Mouse (Mus musculus): Measurements from ENCODE around the gene S1pr2. TPM values are rescaled to one million over a fixed set of nuclear protein-coding genes. Genes with fewer than 3 reads are reported as not detected.

Gene S1pr2
- polyA plus RNA-seq, 1 experiment from 2014 or later, result 7.4 TPM

DNA sequence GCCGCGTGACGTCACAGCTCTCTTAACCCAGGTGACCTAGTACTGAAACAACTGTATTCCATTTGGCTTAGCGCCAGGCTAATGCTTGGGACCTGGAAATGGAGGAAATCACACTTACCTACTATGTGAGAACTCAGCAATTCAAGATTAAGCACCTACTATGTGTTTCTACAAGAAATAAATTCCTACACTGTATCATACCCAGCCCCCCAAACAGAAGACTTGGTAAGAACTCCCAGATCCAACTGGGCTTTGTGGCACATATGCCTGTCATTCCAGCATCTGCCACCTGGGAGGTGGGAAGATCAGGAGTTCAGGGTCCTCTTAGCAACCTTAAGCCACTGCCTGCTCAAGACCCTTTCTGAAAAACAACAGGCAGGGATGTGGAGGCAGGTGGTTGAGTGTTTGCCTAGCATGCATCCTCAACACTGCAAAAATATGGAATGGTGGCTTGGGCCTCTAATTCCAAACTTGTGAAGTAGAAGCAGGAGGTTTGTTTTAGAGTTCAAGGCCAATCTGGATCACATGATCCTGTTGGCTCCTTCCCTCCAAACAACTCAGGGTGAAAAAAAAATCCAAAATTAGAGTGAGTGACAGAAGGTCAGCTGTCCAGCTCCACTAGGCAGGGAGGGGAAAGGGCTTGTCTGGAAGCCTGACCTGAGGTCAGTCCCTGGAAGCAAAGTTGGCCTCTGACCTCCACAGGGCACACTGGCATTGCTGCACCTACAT, 544 bp upstream of the S1pr2 start:
- no peaks in the 10 kb centered on the region for H3K9me3 ChIP-seq (ENCODE audit: control insufficient read depth, low read length)
- ATAC-seq (ENCODE audit: low read depth), result no peak
- peaks cover 19% of the 10 kb centered on the region for H3K4me1 ChIP-seq (ENCODE audit: control insufficient read depth, insufficient read depth, low read length)
- peak overlapping the region; percentile 96 for H3K4me2 ChIP-seq (ENCODE audit: low read depth, low read length)
- H3K27me3 ChIP-seq (ENCODE audit: control insufficient read depth, insufficient read depth, low read length), result no peaks in the 10 kb centered on the region
- 1% methylated on average over 4 of the region's 4 CpGs for WGBS
- H3K27ac ChIP-seq (ENCODE audit: low read depth, low read length), result no peak overlapping the region
- H3K36me3 ChIP-seq (ENCODE audit: control insufficient read depth, insufficient read depth, low read length), result no peaks in the 10 kb centered on the region
- peak overlapping the region; percentile 71 for H3K4me3 ChIP-seq (ENCODE audit: low read depth, low read length)
- H3K9ac ChIP-seq (replicated peaks; ENCODE audit: low read depth, low read length), result peak overlapping the region; percentile 76; the same call in 1 of the 2 replicates

DNA sequence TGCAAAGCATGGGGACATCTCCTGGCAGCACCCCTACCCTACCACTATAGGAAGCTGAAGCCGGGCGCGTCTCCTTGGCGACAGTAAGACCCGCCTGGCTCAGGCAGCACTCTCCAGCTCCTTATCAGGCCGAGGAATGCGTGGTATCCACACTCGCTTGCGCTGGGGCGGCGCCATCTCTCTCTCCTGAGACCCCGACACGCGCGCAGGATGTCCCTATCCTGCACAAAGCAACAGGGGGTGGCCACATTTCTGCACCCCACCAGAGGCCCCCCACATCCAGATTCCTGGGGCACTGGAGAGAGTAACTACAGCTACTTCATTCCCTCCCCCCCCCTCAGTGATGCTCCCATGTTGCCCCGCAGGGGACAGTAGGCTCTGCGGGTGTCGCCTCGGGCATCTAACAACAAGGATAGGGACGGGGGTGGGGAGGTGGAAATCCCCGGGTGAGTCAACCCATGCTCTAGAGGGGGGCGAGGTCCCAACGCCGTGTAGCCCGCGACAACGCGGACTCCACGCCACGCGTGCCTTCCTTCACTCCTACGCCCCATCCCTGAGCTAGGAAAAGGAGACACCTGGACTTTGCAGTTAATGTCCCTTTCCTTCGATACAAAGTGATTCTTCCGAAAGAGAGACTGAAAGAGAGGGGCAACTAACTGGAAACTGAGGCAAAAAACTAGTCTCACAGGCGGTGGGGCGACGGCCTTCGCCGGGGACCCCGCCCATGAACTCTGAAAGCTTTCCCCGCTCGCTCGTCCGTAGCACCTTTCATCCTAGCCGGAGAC, 958 bp downstream of the S1pr2 start:
- WGBS, result under 1% methylated on average over 45 of the region's 45 CpGs
- Histone ChIP-seq H3K27me3 (ENCODE audit: control insufficient read depth, insufficient read depth, low read length) (no peaks in the 10 kb centered on the region), H3K4me1 (ENCODE audit: control insufficient read depth, insufficient read depth, low read length) (peaks cover 19% of the 10 kb centered on the region), H3K4me3 (ENCODE audit: low read depth, low read length) (peak overlapping the region; percentile 71), H3K9me3 (ENCODE audit: control insufficient read depth, low read length) (no peaks in the 10 kb centered on the region), H3K4me2 (ENCODE audit: low read depth, low read length) (peak overlapping the region; percentile 96), H3K27ac (ENCODE audit: low read depth, low read length) (no peak overlapping the region), H3K36me3 (ENCODE audit: control insufficient read depth, insufficient read depth, low read length) (no peaks in the 10 kb centered on the region), H3K9ac (replicated peaks; ENCODE audit: low read depth, low read length) (peak overlapping the region; percentile 76)
- peak; percentile 32; the same call in 1 of the 2 replicates for ATAC-seq (ENCODE audit: low read depth)

DNA sequence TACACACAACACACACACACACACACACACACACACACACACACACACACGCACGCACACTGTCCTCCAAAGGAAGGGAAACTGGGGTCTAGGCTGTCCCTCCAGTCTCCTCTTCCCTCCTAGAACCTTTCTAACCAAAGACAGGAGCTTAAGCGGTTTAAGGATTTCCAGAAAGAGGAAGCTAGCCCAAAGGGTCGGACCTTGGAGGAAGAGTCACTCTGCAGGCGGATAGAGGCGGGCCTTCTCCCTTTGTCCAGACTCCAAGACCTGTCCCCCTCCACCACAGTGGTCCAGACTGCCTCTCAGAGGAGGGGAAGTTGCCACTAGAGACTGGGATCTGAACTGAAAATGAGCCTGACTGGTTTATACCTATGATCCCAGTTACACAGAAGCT, 2.9 kb downstream of the S1pr2 start:
- H3K9ac ChIP-seq (replicated peaks; ENCODE audit: low read depth, low read length), result no peak overlapping the region
- no peaks in the 10 kb centered on the region for H3K36me3 ChIP-seq (ENCODE audit: control insufficient read depth, insufficient read depth, low read length)
- H3K9me3 ChIP-seq (ENCODE audit: control insufficient read depth, low read length), result no peaks in the 10 kb centered on the region
- WGBS, result 56% methylated on average over 6 of the region's 6 CpGs
- H3K27ac ChIP-seq (ENCODE audit: low read depth, low read length), result no peak overlapping the region
- no peaks in the 10 kb centered on the region for H3K27me3 ChIP-seq (ENCODE audit: control insufficient read depth, insufficient read depth, low read length)
- ATAC-seq (ENCODE audit: low read depth), result no peak
- H3K4me3 ChIP-seq (ENCODE audit: low read depth, low read length), result no peak overlapping the region
- peaks cover 19% of the 10 kb centered on the region for H3K4me1 ChIP-seq (ENCODE audit: control insufficient read depth, insufficient read depth, low read length)
- no peak overlapping the region for H3K4me2 ChIP-seq (ENCODE audit: low read depth, low read length)

DNA sequence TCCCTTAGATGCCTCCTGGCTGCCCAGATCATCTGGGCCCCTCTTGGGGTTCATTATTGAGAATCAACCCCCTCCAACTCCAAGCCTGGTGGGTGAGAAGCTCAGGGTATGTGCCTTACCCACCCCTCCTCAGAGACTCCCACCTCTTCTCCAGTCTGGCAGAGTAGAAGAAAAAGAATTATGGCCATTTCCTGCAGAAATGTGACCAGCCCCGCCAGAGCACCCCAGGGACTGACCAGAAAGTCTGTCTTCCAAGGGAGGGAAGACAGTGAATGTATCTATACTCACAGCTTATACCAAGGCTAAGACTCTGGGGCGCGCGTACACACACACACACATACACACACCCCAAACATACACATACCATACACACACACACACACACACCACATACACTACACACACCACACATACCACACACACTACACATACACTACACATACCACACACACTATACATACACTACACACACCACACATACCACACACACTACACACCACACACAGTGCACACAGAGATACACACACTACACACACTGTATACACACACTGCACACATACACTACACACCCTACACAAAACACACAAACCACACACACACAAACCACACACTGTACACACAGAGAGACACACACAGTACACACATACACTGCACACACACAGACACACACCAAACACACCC, 3.4 kb downstream of the S1pr2 start:
- Histone ChIP-seq H3K27me3 (ENCODE audit: control insufficient read depth, insufficient read depth, low read length) (no peaks in the 10 kb centered on the region), H3K4me2 (ENCODE audit: low read depth, low read length) (no peak overlapping the region; the same call in 1 of the 2 replicates), H3K4me3 (ENCODE audit: low read depth, low read length) (no peak overlapping the region), H3K9ac (replicated peaks; ENCODE audit: low read depth, low read length) (0 out of 2 replicates have a peak overlapping the region, but pooled peaks have one; percentile 32), H3K9me3 (ENCODE audit: control insufficient read depth, low read length) (no peaks in the 10 kb centered on the region), H3K27ac (ENCODE audit: low read depth, low read length) (no peak overlapping the region), H3K4me1 (ENCODE audit: control insufficient read depth, insufficient read depth, low read length) (peaks cover 19% of the 10 kb centered on the region), H3K36me3 (ENCODE audit: control insufficient read depth, insufficient read depth, low read length) (no peaks in the 10 kb centered on the region)
- ATAC-seq (ENCODE audit: low read depth), result no peak
- WGBS, result 71% methylated on average over 4 of the region's 4 CpGs

DNA sequence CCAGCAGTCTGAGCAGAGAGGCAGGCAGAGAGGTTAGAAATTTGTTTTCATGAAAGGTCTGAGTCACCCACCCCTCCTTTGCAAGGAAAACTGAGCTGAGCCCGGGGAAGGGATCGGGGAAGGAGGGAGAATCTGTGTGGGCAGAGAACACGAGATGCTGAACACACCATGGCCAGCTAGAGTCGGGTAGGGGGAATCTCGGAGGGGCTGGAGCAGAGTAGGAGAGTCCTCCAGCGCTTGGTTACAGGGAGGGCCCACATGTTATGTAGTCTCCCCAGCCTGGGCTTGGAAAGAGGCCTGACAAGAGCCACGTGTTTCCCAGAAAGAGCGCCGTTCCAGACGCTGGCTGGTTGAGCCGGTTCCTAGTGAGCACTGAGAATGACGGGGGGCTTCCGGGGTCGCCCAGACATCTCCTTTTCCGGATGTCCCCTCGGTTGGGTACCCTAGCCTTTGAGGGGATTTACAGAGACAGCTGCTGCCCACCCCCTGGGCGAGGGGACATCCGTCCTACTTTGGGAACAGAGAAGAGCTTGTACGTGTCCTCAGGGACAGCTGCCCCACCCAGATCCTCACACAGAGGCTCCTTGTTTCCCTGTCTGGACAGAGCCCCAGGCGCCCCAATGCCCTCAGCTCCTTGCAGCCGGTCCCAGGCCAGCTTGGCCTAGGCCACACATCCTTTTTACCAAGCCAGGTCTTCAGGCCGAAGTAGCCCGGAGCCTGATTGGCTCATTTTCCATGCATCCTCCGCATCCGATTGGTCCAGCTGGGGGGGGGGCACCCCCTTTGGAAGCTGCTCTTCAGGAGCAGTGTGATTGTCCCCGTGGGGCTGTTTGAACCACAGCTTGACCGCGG, 4.2 kb downstream of the S1pr2 start:
- H3K4me1 ChIP-seq (ENCODE audit: control insufficient read depth, insufficient read depth, low read length), result peaks cover 19% of the 10 kb centered on the region
- 0 out of 2 replicates have a peak overlapping the region, but pooled peaks have one; percentile 32 for H3K9ac ChIP-seq (replicated peaks; ENCODE audit: low read depth, low read length)
- WGBS, result 38% methylated on average over 28 of the region's 28 CpGs
- H3K27ac ChIP-seq (ENCODE audit: low read depth, low read length), result peak overlapping the region; percentile 16; the same call in 1 of the 2 replicates
- no peaks in the 10 kb centered on the region for H3K27me3 ChIP-seq (ENCODE audit: control insufficient read depth, insufficient read depth, low read length)
- peak overlapping the region; percentile 31; the same call in 1 of the 2 replicates for H3K4me2 ChIP-seq (ENCODE audit: low read depth, low read length)
- ATAC-seq (ENCODE audit: low read depth), result peak; percentile 35
- H3K4me3 ChIP-seq (ENCODE audit: low read depth, low read length), result no peak overlapping the region
- no peaks in the 10 kb centered on the region for H3K9me3 ChIP-seq (ENCODE audit: control insufficient read depth, low read length)
- no peaks in the 10 kb centered on the region for H3K36me3 ChIP-seq (ENCODE audit: control insufficient read depth, insufficient read depth, low read length)

DNA sequence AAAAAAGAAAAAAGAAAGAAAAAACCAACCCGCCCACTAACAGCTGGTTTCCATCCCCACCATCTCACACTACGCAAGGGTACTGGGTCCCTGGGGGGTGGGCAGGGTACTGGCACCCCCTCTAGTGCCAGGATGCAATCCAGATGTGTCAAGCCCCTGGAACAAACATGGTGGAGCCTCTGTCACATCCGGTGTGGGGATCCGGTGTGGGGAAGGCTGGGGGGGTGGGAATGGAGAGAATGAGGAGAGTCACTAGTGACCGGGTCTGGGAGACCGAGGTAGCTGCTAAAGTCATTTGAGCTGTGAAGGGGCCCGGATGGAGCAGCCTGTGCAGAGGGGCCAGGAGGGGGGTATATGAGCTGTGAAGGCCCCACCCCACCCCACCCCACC, 4.8 kb downstream of the S1pr2 start:
- Histone ChIP-seq H3K27me3 (ENCODE audit: control insufficient read depth, insufficient read depth, low read length) (no peaks in the 10 kb centered on the region), H3K4me1 (ENCODE audit: control insufficient read depth, insufficient read depth, low read length) (peaks cover 19% of the 10 kb centered on the region), H3K36me3 (ENCODE audit: control insufficient read depth, insufficient read depth, low read length) (no peaks in the 10 kb centered on the region), H3K9me3 (ENCODE audit: control insufficient read depth, low read length) (no peaks in the 10 kb centered on the region), H3K4me2 (ENCODE audit: low read depth, low read length) (no peak overlapping the region), H3K9ac (replicated peaks; ENCODE audit: low read depth, low read length) (no peak overlapping the region), H3K4me3 (ENCODE audit: low read depth, low read length) (no peak overlapping the region), H3K27ac (ENCODE audit: low read depth, low read length) (no peak overlapping the region)
- ATAC-seq (ENCODE audit: low read depth), result no peak
- WGBS, result 71% methylated on average over 7 of the region's 7 CpGs

DNA sequence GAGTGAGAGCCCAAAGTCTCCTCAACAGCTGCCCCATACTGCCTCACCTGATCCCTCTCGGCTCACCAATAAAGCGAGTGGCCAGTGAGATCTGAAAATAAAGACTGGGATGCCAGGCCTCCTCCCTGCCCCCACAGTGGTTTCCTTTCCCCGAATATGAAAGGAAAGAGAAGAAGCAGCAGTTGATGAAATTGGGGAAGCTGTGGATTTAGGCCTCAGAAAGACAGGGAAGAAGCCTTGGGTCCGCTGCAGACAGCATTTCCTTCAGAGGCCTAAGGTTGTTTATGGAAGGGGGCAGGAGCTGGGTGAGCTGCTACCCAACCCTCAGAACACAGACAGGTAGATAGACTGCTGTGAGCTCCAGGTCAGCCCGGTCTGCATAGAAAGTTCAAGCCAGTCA, 9.8 kb downstream of the S1pr2 start:
- Histone ChIP-seq H3K27me3 (ENCODE audit: control insufficient read depth, insufficient read depth, low read length) (no peaks in the 10 kb centered on the region), H3K9ac (replicated peaks; ENCODE audit: low read depth, low read length) (no peak overlapping the region), H3K4me1 (ENCODE audit: control insufficient read depth, insufficient read depth, low read length) (no peaks in the 10 kb centered on the region), H3K9me3 (ENCODE audit: control insufficient read depth, low read length) (no peaks in the 10 kb centered on the region), H3K36me3 (ENCODE audit: control insufficient read depth, insufficient read depth, low read length) (no peaks in the 10 kb centered on the region), H3K4me3 (ENCODE audit: low read depth, low read length) (no peak overlapping the region), H3K4me2 (ENCODE audit: low read depth, low read length) (no peak overlapping the region), H3K27ac (ENCODE audit: low read depth, low read length) (no peak overlapping the region)
- no peak for ATAC-seq (ENCODE audit: low read depth)
- WGBS, result 83% methylated on average over 5 of the region's 5 CpGs

DNA sequence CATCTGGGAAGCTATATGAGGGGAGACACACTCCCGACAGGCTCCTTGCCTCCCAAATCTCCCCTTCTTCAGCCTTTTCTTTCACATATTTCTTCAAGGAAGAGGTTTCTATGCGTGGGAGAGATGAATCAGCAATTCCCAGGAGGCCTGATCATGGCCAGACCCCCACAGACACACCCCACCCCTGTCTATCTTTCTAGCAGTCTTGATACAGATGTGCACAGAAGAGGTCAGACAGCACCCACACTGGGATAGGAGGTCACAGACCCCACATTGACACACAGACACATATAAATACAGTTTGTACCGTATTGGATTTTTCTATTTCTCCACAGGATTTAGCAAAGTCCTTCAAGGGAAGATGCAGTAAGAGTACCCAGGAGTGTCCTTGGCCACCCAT, 10.6 kb downstream of the S1pr2 start:
- Histone ChIP-seq H3K4me3 (ENCODE audit: low read depth, low read length) (no peak overlapping the region), H3K27me3 (ENCODE audit: control insufficient read depth, insufficient read depth, low read length) (no peaks in the 10 kb centered on the region), H3K9ac (replicated peaks; ENCODE audit: low read depth, low read length) (no peak overlapping the region), H3K9me3 (ENCODE audit: control insufficient read depth, low read length) (no peaks in the 10 kb centered on the region), H3K4me2 (ENCODE audit: low read depth, low read length) (no peak overlapping the region), H3K27ac (ENCODE audit: low read depth, low read length) (no peak overlapping the region), H3K4me1 (ENCODE audit: control insufficient read depth, insufficient read depth, low read length) (no peaks in the 10 kb centered on the region), H3K36me3 (ENCODE audit: control insufficient read depth, insufficient read depth, low read length) (no peaks in the 10 kb centered on the region)
- WGBS, result 93% methylated on average over 3 of the region's 3 CpGs
- ATAC-seq (ENCODE audit: low read depth), result no peak

Measured in neural tube, embryonic 14.5 days (tissue).